ENCODE assay signal across 9 mouse cellular contexts in genomic region chr14:40947431-40948394, GRCm38 (mm10). TPM values are rescaled to one million over a fixed set of nuclear protein-coding genes. Genes with fewer than 3 reads are reported as not detected.
DNase-seq lines count a peak whose midpoint lies in the region; ATAC-seq and TF ChIP-seq lines count a peak whose summit lies in the region.
"Had no signal": no experiment of that assay in that cellular context is flagged by ENCODE, and none has a peak within 500 bp of the region (broad histone marks: within the 10 kb centered on the region; RNA-seq: fewer than 3 reads in every experiment).

No protein-coding gene starts in this region.

- ATAC-seq in CD4-positive, CD25-positive, alpha-beta regulatory T cell, adult 4 months: peak; percentile 78
- ATAC-seq in G1E (ENCODE audit: extremely low read depth, insufficient number of reproducible peaks, low FRiP score, poor library complexity, severe bottlenecking): peak; percentile 86
- 0 out of 2 replicates have a peak, but pooled peaks have one; percentile 44 for ATAC-seq in heart, embryonic 15.5 days (replicated peaks; ENCODE audit: insufficient number of reproducible peaks, insufficient read depth, low FRiP score, low read depth)
- peak; percentile 75 for ATAC-seq in lung, embryonic 14.5 days (ENCODE audit: insufficient read depth)

- DNase-seq in G1E (ENCODE audit: low spot score): peak; percentile 74
- peak; percentile 56 for DNase-seq in lung, embryonic 14.5 days
- peak; percentile 66 for DNase-seq in thymus, postnatal 0 days (ENCODE audit: low spot score)
- DNase-seq in left cerebral cortex, adult 11 months (ENCODE audit: low spot score): no peak
- no peak for DNase-seq in cerebellum, postnatal 10 days
- DNase-seq in right cerebral cortex, postnatal 4 days: no peak

- peak overlapping the region; percentile 66 for H3K4me3 ChIP-seq in G1E (ENCODE audit: low read depth, low read length)
- no peak overlapping the region for H3K4me3 ChIP-seq in heart, embryonic 15.5 days
- H3K4me3 ChIP-seq in lung, embryonic 14.5 days (ENCODE audit: low read depth, low read length): no peak overlapping the region
- H3K4me3 ChIP-seq: hindbrain, embryonic 15.5 days had no signal

- no peak for TF ChIP-seq CTCF in G1E (IDR thresholded peaks at IDR 0.05; ENCODE audit: low read depth, low read length)
- TF ChIP-seq CTCF in lung, embryonic 14.5 days (IDR thresholded peaks at IDR 0.05; ENCODE audit: low read depth): no peak

- whole genome bisulfite sequencing in heart, embryonic 15.5 days: 44% methylated on average over 14 of the region's 14 CpGs
- 51% methylated on average over 14 of the region's 14 CpGs for WGBS in lung, embryonic 14.5 days

- H3K4me1 ChIP-seq in G1E (ENCODE audit: insufficient read depth, low read depth, low read length): peaks cover 72% of the 10 kb centered on the region
- peaks cover 35% of the 10 kb centered on the region for H3K4me1 ChIP-seq in heart, embryonic 15.5 days (replicated peaks)
- H3K4me1 ChIP-seq in lung, embryonic 14.5 days (ENCODE audit: insufficient read depth): peaks cover 13% of the 10 kb centered on the region

- H3K27ac ChIP-seq in heart, embryonic 15.5 days: peak overlapping the region; percentile 63
- peak overlapping the region; percentile 68 for H3K27ac ChIP-seq in lung, embryonic 14.5 days (ENCODE audit: low read depth)
- H3K27ac ChIP-seq: hindbrain, embryonic 15.5 days had no signal

- peak overlapping the region; percentile 30; the same call in 1 of the 2 replicates for H3K4me2 ChIP-seq in heart, embryonic 15.5 days
- peak overlapping the region; percentile 38 for H3K4me2 ChIP-seq in lung, embryonic 14.5 days
- H3K4me2 ChIP-seq: hindbrain, embryonic 15.5 days had no signal

- no peaks in the 10 kb centered on the region for H3K27me3 ChIP-seq in G1E (ENCODE audit: insufficient read depth, low read length)
- H3K27me3 ChIP-seq in heart, embryonic 15.5 days: no peaks in the 10 kb centered on the region
- no peaks in the 10 kb centered on the region for H3K27me3 ChIP-seq in lung, embryonic 14.5 days (ENCODE audit: insufficient read depth, low read length)
- H3K27me3 ChIP-seq: hindbrain, embryonic 15.5 days had no signal

- no peaks in the 10 kb centered on the region for H3K9me3 ChIP-seq in G1E (replicated peaks)
- H3K9me3 ChIP-seq in heart, embryonic 15.5 days (replicated peaks): no peaks in the 10 kb centered on the region
- no peaks in the 10 kb centered on the region for H3K9me3 ChIP-seq in lung, embryonic 14.5 days (ENCODE audit: low read depth, low read length)
- H3K9me3 ChIP-seq: hindbrain, embryonic 15.5 days had no signal

- peaks cover 59% of the 10 kb centered on the region for H3K36me3 ChIP-seq in G1E (replicated peaks)
- no peaks in the 10 kb centered on the region for H3K36me3 ChIP-seq in heart, embryonic 15.5 days
- H3K36me3 ChIP-seq in lung, embryonic 14.5 days (ENCODE audit: insufficient read depth): 0 out of 2 replicates have a peak, but pooled peaks cover 4% of the 10 kb centered on the region
- H3K36me3 ChIP-seq: hindbrain, embryonic 15.5 days had no signal

- H3K9ac ChIP-seq in heart, embryonic 15.5 days: no peak overlapping the region
- H3K9ac ChIP-seq in lung, embryonic 14.5 days: no peak overlapping the region
- H3K9ac ChIP-seq: hindbrain, embryonic 15.5 days had no signal

RNA-seq across cellular contexts. Expression of gene Tspan14, which starts 18.9 kb away (rescaled TPM):
- polyA plus RNA-seq in CD4-positive, CD25-positive, alpha-beta regulatory T cell, adult 4 months (2017; shearing (Covaris generic)): 10 to 100 TPM; 62.4 to 88.4 TPM
- 32.3 and 36.3 TPM in 2 replicates for total RNA-seq in G1E (2014; fragmentation: Nextera tagmentation)
- total RNA-seq in G1E (2017): 23.4 and 27.2 TPM in 2 replicates
- 7.5 and 10.3 TPM in 2 replicates for polyA plus RNA-seq in G1E (2012)
- 32.7 and 50.9 TPM in 2 replicates for polyA plus RNA-seq in heart, embryonic 15.5 days (2015; fragmentation: Nextera tagmentation; extraction: Ambion mirVana)
- 104 and 105 TPM in 2 replicates for polyA plus RNA-seq in lung, embryonic 14.5 days (2014; fragmentation: Nextera tagmentation; extraction: Ambion mirVana)
- 58.5 and 65.0 TPM in 2 replicates for polyA plus RNA-seq in thymus, postnatal 0 days (2015; fragmentation: Nextera tagmentation; extraction: Ambion mirVana)

RNA-seq across cellular contexts. Expression of gene Sh2d4b, which starts 54.6 kb away (rescaled TPM):
- under 1 TPM; 0.32 to 0.75 TPM for polyA plus RNA-seq in CD4-positive, CD25-positive, alpha-beta regulatory T cell, adult 4 months (2017; shearing (Covaris generic))
- total RNA-seq in G1E (2014; fragmentation: Nextera tagmentation): not detected in 2 replicates
- 0.12 and 0.27 TPM in 2 replicates for total RNA-seq in G1E (2017)
- 0.06 and 0.07 TPM in 2 replicates for polyA plus RNA-seq in G1E (2012)
- 0.69 and 4.3 TPM in 2 replicates for polyA plus RNA-seq in heart, embryonic 15.5 days (2015; fragmentation: Nextera tagmentation; extraction: Ambion mirVana)
- 0.74 and 0.79 TPM in 2 replicates for polyA plus RNA-seq in lung, embryonic 14.5 days (2014; fragmentation: Nextera tagmentation; extraction: Ambion mirVana)
- polyA plus RNA-seq in thymus, postnatal 0 days (2015; fragmentation: Nextera tagmentation; extraction: Ambion mirVana): 21.4 and 22.4 TPM in 2 replicates

Comparison
In these comparisons a context has a peak if more than half of its experiments do, and no peak if none do; other contexts are left out.
1. DNase-seq: peak in G1E (single experiment), lung, embryonic 14.5 days (single experiment) and thymus, postnatal 0 days (single experiment); none in left cerebral cortex, adult 11 months (single experiment), cerebellum, postnatal 10 days (0 of 2) and right cerebral cortex, postnatal 4 days (single experiment).
2. Peak in every context shown above with its lines, with median percentiles within 50 percentile points of each other: ATAC-seq.